Comparison of ENCODE assay signal across 8 mouse cellular contexts in the genomic region with DNA sequence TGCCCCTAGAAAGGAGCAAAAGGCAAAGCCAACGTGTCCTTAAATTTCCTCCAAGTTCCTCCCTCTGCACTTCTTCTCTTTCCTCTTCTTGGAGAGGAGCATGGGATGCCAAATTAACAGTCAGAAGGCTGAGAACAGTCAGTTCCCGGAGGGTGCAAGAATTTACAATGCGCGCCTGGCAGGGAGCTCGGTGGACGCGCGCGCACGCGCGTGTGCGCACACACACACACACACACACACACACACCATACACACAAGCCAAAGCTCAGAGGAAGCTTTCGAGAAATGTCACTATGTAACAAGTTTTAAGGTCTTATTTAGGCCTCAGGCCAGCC. TPM values are rescaled to one million over a fixed set of nuclear protein-coding genes. Genes with fewer than 3 reads are reported as not detected.
DNase-seq lines count a peak whose midpoint lies in the region; ATAC-seq and TF ChIP-seq lines count a peak whose summit lies in the region.

No protein-coding gene starts in this region.

- TF ChIP-seq POLR2A in liver, adult 2 months (IDR thresholded peaks at IDR 0.05; ENCODE audit: extremely low read depth, insufficient read depth, low read length) = no peak

- no peak for TF ChIP-seq CTCF in liver, adult 2 months (IDR thresholded peaks at IDR 0.05; ENCODE audit: low read depth, low read length)

- peak overlapping the region; percentile 81 for H3K27ac ChIP-seq in liver, adult 2 months (replicated peaks; ENCODE audit: insufficient read depth, low read depth, low read length)
- H3K27ac ChIP-seq in embryonic facial prominence, embryonic 11.5 days (replicated peaks; ENCODE audit: low read depth, low read length) = no peak overlapping the region
- peak overlapping the region; percentile 94 for H3K27ac ChIP-seq in heart, embryonic 10.5 days
- peak overlapping the region; percentile 91 for H3K27ac ChIP-seq in kidney, embryonic 16.5 days (ENCODE audit: low read length)
- peak overlapping the region; percentile 97 for H3K27ac ChIP-seq in lung, embryonic 16.5 days (ENCODE audit: low read length)

- peak overlapping the region; percentile 85 for H3K4me2 ChIP-seq in embryonic facial prominence, embryonic 11.5 days (ENCODE audit: low read depth, low read length)
- H3K4me2 ChIP-seq in kidney, embryonic 16.5 days (replicated peaks; ENCODE audit: low read depth, low read length) = peak overlapping the region; percentile 73
- peak overlapping the region; percentile 65 for H3K4me2 ChIP-seq in lung, embryonic 16.5 days (ENCODE audit: low read depth, low read length)

- H3K4me3 ChIP-seq in liver, adult 2 months (ENCODE audit: insufficient read depth, low read depth, low read length) = peak overlapping the region; percentile 84
- H3K4me3 ChIP-seq in embryonic facial prominence, embryonic 11.5 days (ENCODE audit: low read depth, low read length) = peak overlapping the region; percentile 93
- H3K4me3 ChIP-seq in heart, embryonic 10.5 days = peak overlapping the region; percentile 99
- H3K4me3 ChIP-seq in kidney, embryonic 16.5 days (ENCODE audit: low read length) = peak overlapping the region; percentile 90
- peak overlapping the region; percentile 99 for H3K4me3 ChIP-seq in lung, embryonic 16.5 days (ENCODE audit: low read length)

- ATAC-seq in embryonic facial prominence, embryonic 11.5 days (replicated peaks; ENCODE audit: insufficient number of reproducible peaks, low FRiP score, low TSS enrichment, low read depth) = no peak
- ATAC-seq in kidney, embryonic 16.5 days (ENCODE audit: low FRiP score, low TSS enrichment) = no peak
- no peak for ATAC-seq in lung, embryonic 16.5 days (ENCODE audit: low read depth)

- no peaks in the 10 kb centered on the region for H3K36me3 ChIP-seq in liver, adult 2 months (ENCODE audit: control insufficient read depth, insufficient read depth, low read length)
- H3K36me3 ChIP-seq in embryonic facial prominence, embryonic 11.5 days (replicated peaks; ENCODE audit: control insufficient read depth, insufficient read depth, low read depth, low read length) = no peaks in the 10 kb centered on the region
- no peaks in the 10 kb centered on the region for H3K36me3 ChIP-seq in heart, embryonic 10.5 days
- H3K36me3 ChIP-seq in kidney, embryonic 16.5 days (ENCODE audit: insufficient read depth, low read length) = no peaks in the 10 kb centered on the region
- H3K36me3 ChIP-seq in lung, embryonic 16.5 days (ENCODE audit: control insufficient read depth, insufficient read depth, low read length) = no peaks in the 10 kb centered on the region

- peak overlapping the region; percentile 94 for H3K9ac ChIP-seq in liver, adult 2 months (ENCODE audit: low read depth, low read length)
- H3K9ac ChIP-seq in embryonic facial prominence, embryonic 11.5 days (replicated peaks; ENCODE audit: low read length) = peak overlapping the region; percentile 91
- H3K9ac ChIP-seq in kidney, embryonic 16.5 days (replicated peaks; ENCODE audit: low read length) = peak overlapping the region; percentile 91
- H3K9ac ChIP-seq in lung, embryonic 16.5 days (ENCODE audit: low read length) = peak overlapping the region; percentile 98

- 5% methylated on average over 14 of the region's 14 CpGs for WGBS in liver, adult 2 months
- 16% methylated on average over 14 of the region's 14 CpGs for WGBS in embryonic facial prominence, embryonic 11.5 days
- WGBS in heart, embryonic 10.5 days = 11% methylated on average over 14 of the region's 14 CpGs
- 5% methylated on average over 14 of the region's 14 CpGs for WGBS in kidney, embryonic 16.5 days
- whole genome bisulfite sequencing in lung, embryonic 16.5 days = 6% methylated on average over 14 of the region's 14 CpGs

- H3K4me1 ChIP-seq in liver, adult 2 months (ENCODE audit: control insufficient read depth, insufficient read depth, low read length) = peaks cover 11% of the 10 kb centered on the region
- no peaks in the 10 kb centered on the region for H3K4me1 ChIP-seq in embryonic facial prominence, embryonic 11.5 days (ENCODE audit: control insufficient read depth, insufficient read depth, low read length)
- peaks cover 33% of the 10 kb centered on the region for H3K4me1 ChIP-seq in heart, embryonic 10.5 days
- peaks cover 15% of the 10 kb centered on the region for H3K4me1 ChIP-seq in kidney, embryonic 16.5 days (ENCODE audit: insufficient read depth, low read length)
- peaks cover 17% of the 10 kb centered on the region for H3K4me1 ChIP-seq in lung, embryonic 16.5 days (replicated peaks; ENCODE audit: control insufficient read depth, insufficient read depth, low read length)

- H3K27me3 ChIP-seq in liver, adult 2 months (ENCODE audit: control insufficient read depth, insufficient read depth, low read length) = no peaks in the 10 kb centered on the region
- H3K27me3 ChIP-seq in embryonic facial prominence, embryonic 11.5 days (ENCODE audit: control insufficient read depth, insufficient read depth, low read length) = no peaks in the 10 kb centered on the region
- H3K27me3 ChIP-seq in heart, embryonic 10.5 days (ENCODE audit: insufficient read depth, poor library complexity, severe bottlenecking) = no peaks in the 10 kb centered on the region
- H3K27me3 ChIP-seq in kidney, embryonic 16.5 days (ENCODE audit: insufficient read depth, low read length) = no peaks in the 10 kb centered on the region
- no peaks in the 10 kb centered on the region for H3K27me3 ChIP-seq in lung, embryonic 16.5 days (ENCODE audit: control insufficient read depth, insufficient read depth, low read depth, low read length)

- H3K9me3 ChIP-seq in embryonic facial prominence, embryonic 11.5 days (replicated peaks; ENCODE audit: control insufficient read depth, low read length) = no peaks in the 10 kb centered on the region
- H3K9me3 ChIP-seq in heart, embryonic 10.5 days = no peaks in the 10 kb centered on the region
- no peaks in the 10 kb centered on the region for H3K9me3 ChIP-seq in kidney, embryonic 16.5 days (ENCODE audit: low read length)
- no peaks in the 10 kb centered on the region for H3K9me3 ChIP-seq in lung, embryonic 16.5 days (ENCODE audit: control insufficient read depth, low read length)

- peaks cover 25% of the 10 kb centered on the region for H3K79me2 ChIP-seq in liver, adult 2 months (ENCODE audit: control insufficient read depth, insufficient read depth, low read length)

- peak; percentile 33 for DNase-seq in liver, adult 2 months (ENCODE audit: extremely low read depth, low read depth, low spot score)
- no peak for DNase-seq in liver
- DNase-seq in embryonic facial prominence, embryonic 11.5 days (ENCODE audit: low spot score) = peak; percentile 31
- DNase-seq in heart, embryonic 10.5 days (ENCODE audit: low spot score) = peak; percentile 82
- DNase-seq in retina, postnatal 1 day = peak; percentile 61
- no peak for DNase-seq in spleen, postnatal 14 days (ENCODE audit: low spot score in 2 of 2)

RNA-seq across cellular contexts. Expression of a gene that starts 1.5 kb away (rescaled TPM):
- 12.7 and 13.4 TPM in 2 replicates for total RNA-seq in liver, adult 2 months (2014; rRNA removed)
- polyA plus RNA-seq in liver, adult 2 months (2012; rRNA removed) = 4.4 and 5.3 TPM in 2 replicates
- polyA plus RNA-seq in embryonic facial prominence, embryonic 11.5 days (2014; fragmentation: Nextera tagmentation; extraction: Ambion mirVana) = 21.2 and 25.4 TPM in 2 replicates
- polyA plus RNA-seq in heart, embryonic 10.5 days (2016; fragmentation: Nextera tagmentation; extraction: Ambion mirVana) = 15.5 and 16.4 TPM in 2 replicates
- polyA plus RNA-seq in kidney, embryonic 16.5 days (2015; fragmentation: Nextera tagmentation; extraction: Ambion mirVana) = 16.1 and 18.2 TPM in 2 replicates
- 26.8 and 27.3 TPM in 2 replicates for polyA plus RNA-seq in lung, embryonic 16.5 days (2015; fragmentation: Nextera tagmentation; extraction: Ambion mirVana)

Comparison
In these comparisons a context has a peak if more than half of its experiments do, and no peak if none do; other contexts are left out.
1. DNase-seq: peak in liver, adult 2 months (single experiment), embryonic facial prominence, embryonic 11.5 days (single experiment), heart, embryonic 10.5 days (single experiment) and retina, postnatal 1 day (single experiment); none in liver (single experiment) and spleen, postnatal 14 days (0 of 2).
2. Peak in every context shown above with its lines, with median percentiles within 50 percentile points of each other: H3K4me3 ChIP-seq, H3K9ac ChIP-seq and H3K4me2 ChIP-seq.